ENCODE assay signal across 19 mouse cellular contexts in genomic region chr5:25829308-25830094, GRCm38 (mm10).
A peak's percentile ranks its signal among the peaks of the same experiment; 100 is the strongest.
DNase-seq lines count a peak whose midpoint lies in the region; ATAC-seq and TF ChIP-seq lines count a peak whose summit lies in the region.
"Had no signal": no experiment of that assay in that cellular context is flagged by ENCODE, and none has a peak within 500 bp of the region (broad histone marks: within the 10 kb centered on the region; RNA-seq: fewer than 3 reads in every experiment).

No protein-coding gene starts in this region.

- H3K4me1 ChIP-seq in forebrain, embryonic 11.5 days (replicated peaks; ENCODE audit: control insufficient read depth, insufficient read depth, low read length), result 0 out of 2 replicates have a peak, but pooled peaks cover 2% of the 10 kb centered on the region
- peaks cover 12% of the 10 kb centered on the region for H3K4me1 ChIP-seq in forebrain, embryonic 10.5 days
- peaks cover 11% of the 10 kb centered on the region; the same call in 1 of the 2 replicates for H3K4me1 ChIP-seq in forebrain, embryonic 14.5 days (ENCODE audit: control insufficient read depth, insufficient read depth, low read length)
- H3K4me1 ChIP-seq in intestine, embryonic 16.5 days (ENCODE audit: control insufficient read depth, insufficient read depth, low read length), result no peaks in the 10 kb centered on the region
- H3K4me1 ChIP-seq: embryonic facial prominence, embryonic 13.5 days had no signal

- peak; percentile 70; the same call in 1 of the 2 replicates for ATAC-seq in forebrain, embryonic 11.5 days (replicated peaks; ENCODE audit: low FRiP score)
- ATAC-seq in forebrain, embryonic 14.5 days, result peak; percentile 58; the same call in 1 of the 2 replicates
- no peak for ATAC-seq in intestine, embryonic 16.5 days

- WGBS in forebrain, embryonic 11.5 days, result 55% methylated on average over 16 of the region's 16 CpGs
- 68% methylated on average over 16 of the region's 16 CpGs for WGBS in forebrain, embryonic 10.5 days
- 30% methylated on average over 16 of the region's 16 CpGs for WGBS in forebrain, embryonic 14.5 days
- WGBS in intestine, embryonic 16.5 days, result 73% methylated on average over 16 of the region's 16 CpGs

- H3K4me2 ChIP-seq in forebrain, embryonic 11.5 days (ENCODE audit: low read depth, low read length, severe bottlenecking), result no peak overlapping the region
- no peak overlapping the region for H3K4me2 ChIP-seq in forebrain, embryonic 14.5 days (ENCODE audit: low read length)
- H3K4me2 ChIP-seq in intestine, embryonic 16.5 days (ENCODE audit: low read depth, low read length), result no peak overlapping the region
- H3K4me2 ChIP-seq: embryonic facial prominence, embryonic 13.5 days; heart, embryonic 11.5 days; liver, embryonic 11.5 days had no signal

- H3K4me3 ChIP-seq in forebrain, embryonic 11.5 days (ENCODE audit: low read depth, low read length), result no peak overlapping the region
- H3K4me3 ChIP-seq in forebrain, embryonic 10.5 days, result no peak overlapping the region
- no peak overlapping the region; the same call in 1 of the 2 replicates for H3K4me3 ChIP-seq in left cerebral cortex, adult 2 months
- no peak overlapping the region for H3K4me3 ChIP-seq in forebrain, embryonic 14.5 days (ENCODE audit: low read depth, low read length)
- no peak overlapping the region for H3K4me3 ChIP-seq in intestine, embryonic 16.5 days (ENCODE audit: low read length)
- H3K4me3 ChIP-seq: embryonic facial prominence, embryonic 13.5 days; megakaryocyte, embryonic 14.5 days had no signal

- H3K9me3 ChIP-seq in forebrain, embryonic 11.5 days (ENCODE audit: control insufficient read depth, low read length), result no peaks in the 10 kb centered on the region
- no peaks in the 10 kb centered on the region for H3K9me3 ChIP-seq in forebrain, embryonic 10.5 days
- H3K9me3 ChIP-seq in forebrain, embryonic 14.5 days (replicated peaks; ENCODE audit: control insufficient read depth, low read length), result no peaks in the 10 kb centered on the region
- no peaks in the 10 kb centered on the region for H3K9me3 ChIP-seq in intestine, embryonic 16.5 days (ENCODE audit: control insufficient read depth, low read length)
- H3K9me3 ChIP-seq: embryonic facial prominence, embryonic 13.5 days had no signal

- no peak for DNase-seq in forebrain, embryonic 11.5 days (ENCODE audit: low spot score)
- DNase-seq in forebrain, embryonic 10.5 days (ENCODE audit: extremely low spot score, low spot score), result no peak
- DNase-seq in left cerebral cortex, adult 2 months (ENCODE audit: extremely low spot score in 1 of 2, low spot score in 2 of 2), result no peak
- DNase-seq in left cerebral cortex, adult 11 months (ENCODE audit: low spot score), result no peak
- peak; percentile 68 for DNase-seq in forebrain, embryonic 14.5 days (ENCODE audit: low spot score)
- peak; percentile 25 for DNase-seq in retina, postnatal 1 day
- no peak for DNase-seq in gastrocnemius, postnatal 36 days
- DNase-seq: adrenal gland, adult 2 months; heart, postnatal 10 days; kidney, adult 2 months; kidney, postnatal 14 days; lung, adult 18-20 months; right cerebral cortex, adult 18-20 months; thymus, postnatal 14 days had no signal

- no peak overlapping the region for H3K9ac ChIP-seq in forebrain, embryonic 11.5 days (ENCODE audit: low read length)
- peak overlapping the region; percentile 13; the same call in 1 of the 2 replicates for H3K9ac ChIP-seq in forebrain, embryonic 14.5 days (ENCODE audit: low read length)
- H3K9ac ChIP-seq in intestine, embryonic 16.5 days (ENCODE audit: low read depth, low read length), result no peak overlapping the region
- H3K9ac ChIP-seq: embryonic facial prominence, embryonic 13.5 days had no signal

- no peak for TF ChIP-seq CTCF in left cerebral cortex, adult 2 months (IDR thresholded peaks at IDR 0.05)

- H3K27ac ChIP-seq in forebrain, embryonic 11.5 days (ENCODE audit: low read depth, low read length), result no peak overlapping the region
- no peak overlapping the region for H3K27ac ChIP-seq in forebrain, embryonic 10.5 days
- peak overlapping the region; percentile 66 for H3K27ac ChIP-seq in left cerebral cortex, adult 2 months
- no peak overlapping the region for H3K27ac ChIP-seq in forebrain, embryonic 14.5 days (ENCODE audit: low read depth, low read length)
- H3K27ac ChIP-seq in intestine, embryonic 16.5 days (ENCODE audit: low read length), result no peak overlapping the region
- H3K27ac ChIP-seq: embryonic facial prominence, embryonic 13.5 days had no signal

- intact Hi-C loops in left cerebral cortex, adult 2 months (cut with DNase I), result loop anchor here (10.0 kb wide), 1 partner anchor 225 kb away; no protein-coding TSS in a partner anchor
- intact Hi-C loops in gastrocnemius, postnatal 36 days (cut with DNase I), result loop anchor here (5.0 kb wide), 1 partner anchor 412 kb away; no protein-coding TSS in a partner anchor

- H3K36me3 ChIP-seq in forebrain, embryonic 11.5 days (ENCODE audit: control insufficient read depth, insufficient read depth, low read length), result no peaks in the 10 kb centered on the region
- no peaks in the 10 kb centered on the region for H3K36me3 ChIP-seq in forebrain, embryonic 10.5 days (replicated peaks)
- H3K36me3 ChIP-seq in forebrain, embryonic 14.5 days (ENCODE audit: control insufficient read depth, insufficient read depth, low read length), result no peaks in the 10 kb centered on the region
- H3K36me3 ChIP-seq in intestine, embryonic 16.5 days (ENCODE audit: control insufficient read depth, insufficient read depth, low read length), result no peaks in the 10 kb centered on the region
- H3K36me3 ChIP-seq: embryonic facial prominence, embryonic 13.5 days had no signal

- no peaks in the 10 kb centered on the region for H3K27me3 ChIP-seq in forebrain, embryonic 11.5 days (ENCODE audit: control insufficient read depth, insufficient read depth, low read length)
- H3K27me3 ChIP-seq in forebrain, embryonic 10.5 days (ENCODE audit: poor library complexity, severe bottlenecking), result no peaks in the 10 kb centered on the region
- H3K27me3 ChIP-seq in forebrain, embryonic 14.5 days (replicated peaks; ENCODE audit: control insufficient read depth, insufficient read depth, low read length), result no peaks in the 10 kb centered on the region
- H3K27me3 ChIP-seq in intestine, embryonic 16.5 days (replicated peaks; ENCODE audit: control insufficient read depth, insufficient read depth, low read length), result no peaks in the 10 kb centered on the region
- H3K27me3 ChIP-seq: embryonic facial prominence, embryonic 13.5 days had no signal

Comparison
In these comparisons a context has a peak if more than half of its experiments do, and no peak if none do; other contexts are left out.
1. DNase-seq: peak in forebrain, embryonic 14.5 days (single experiment) and retina, postnatal 1 day (single experiment); none in forebrain, embryonic 11.5 days (single experiment), forebrain, embryonic 10.5 days (single experiment), left cerebral cortex, adult 2 months (0 of 2), left cerebral cortex, adult 11 months (single experiment) and gastrocnemius, postnatal 36 days (0 of 2).